Mouse (Mus musculus): Measurements from ENCODE around the gene Tmem135.

GRCm38 (mm10) chr7:89282664-89283063 is 121.4 kb downstream of the Tmem135 start:
- TF ChIP-seq CTCF (IDR thresholded peaks at IDR 0.05; ENCODE audit: extremely low read depth, insufficient read length, insufficient replicate concordance, low read depth, low read length) (no peak), POLR2A (IDR thresholded peaks at IDR 0.05; ENCODE audit: low read depth, low read length) (no peak)

Data from small intestine, adult 2 months (tissue).